Mouse (Mus musculus) splenic B cell, adult 2 months (primary cell): ENCODE data around the gene Csnk2a2.
A peak's percentile ranks its signal among the peaks of the same experiment; 100 is the strongest.

Experiments
- DNase-seq: peaks from one replicate; pipeline ENCODE4 v3.0.0-alpha.2; 2011; ENCODE audit warnings: low read depth, low spot score
- H3K27me3 ChIP-seq: 2 replicates; pipeline ENCODE4 v1.6.1; 2012; ENCODE audit warnings: mild to moderate bottlenecking, low read length, moderate library complexity, mixed read lengths; ENCODE audit not compliant: control insufficient read depth, poor library complexity, insufficient read depth, severe bottlenecking
- H3K36me3 ChIP-seq: 2 replicates; pipeline ENCODE4 v1.6.1; 2012; ENCODE audit warnings: mild to moderate bottlenecking, low read length, moderate library complexity, mixed read lengths; ENCODE audit not compliant: control insufficient read depth, poor library complexity, insufficient read depth, severe bottlenecking

The Csnk2a2 gene

DNA sequence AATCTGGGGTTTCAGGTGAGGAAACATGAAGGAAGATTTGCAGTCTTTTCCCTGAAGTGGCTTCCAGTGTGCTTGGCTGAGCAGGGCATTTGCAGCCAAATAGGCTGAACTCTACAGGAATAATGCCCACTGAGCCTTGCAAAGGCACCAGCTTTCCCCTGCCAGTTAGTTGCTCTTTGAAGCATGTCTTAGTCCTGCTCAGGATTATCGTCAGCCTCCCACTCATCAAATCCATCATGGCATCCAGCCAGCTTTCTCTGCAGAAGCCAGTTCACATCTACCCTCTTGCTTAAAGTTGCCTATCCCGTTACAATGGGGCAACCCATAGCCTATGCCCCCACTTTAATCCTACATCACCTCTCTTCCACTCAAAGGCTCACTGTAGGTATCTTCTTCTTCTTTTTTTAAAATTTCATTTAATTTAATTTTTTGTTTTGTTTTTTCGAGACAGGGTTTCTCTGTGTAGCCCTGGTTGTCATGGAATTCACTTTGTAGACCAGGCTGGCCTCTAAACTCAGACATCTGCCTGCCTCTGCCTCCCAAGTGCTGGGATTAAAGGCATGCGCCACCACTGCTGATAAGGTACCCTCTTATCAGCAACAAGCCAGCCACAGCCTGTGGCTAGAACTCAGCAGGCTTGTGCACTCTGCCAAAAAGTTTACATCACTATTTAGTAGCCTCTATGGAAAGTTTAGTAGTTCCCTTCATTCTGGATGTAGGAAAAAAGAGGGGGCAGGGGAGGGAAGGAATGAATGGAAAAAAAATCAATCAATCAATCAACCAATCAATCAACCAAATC is 9.6 kb upstream of the Csnk2a2 start:
- DNase-seq, result no peak
- Histone ChIP-seq H3K27me3 (no peaks in the 10 kb centered on the region), H3K36me3 (no peaks in the 10 kb centered on the region)

DNA sequence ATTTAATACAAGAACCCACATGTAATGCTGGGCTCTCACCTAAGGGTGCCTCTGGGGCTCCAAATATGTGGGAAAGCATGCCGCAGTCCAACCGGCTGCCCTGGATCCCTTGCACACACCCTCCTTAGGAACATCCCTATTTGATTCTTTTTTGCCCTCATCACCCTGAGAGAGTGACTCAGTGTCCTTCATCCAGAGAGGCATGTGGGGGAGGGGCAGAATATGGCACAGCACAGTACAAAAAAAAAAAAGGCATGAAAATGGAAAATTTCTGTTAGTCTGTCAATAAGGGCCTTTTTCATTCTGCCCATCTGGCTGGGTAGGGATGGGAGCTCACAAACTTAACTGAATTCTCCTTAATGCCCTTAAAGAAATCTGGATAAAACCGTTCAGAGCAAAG is 8.0 kb upstream of the Csnk2a2 start:
- no peak for DNase-seq
- no peaks in the 10 kb centered on the region for H3K27me3 ChIP-seq
- no peaks in the 10 kb centered on the region for H3K36me3 ChIP-seq

DNA sequence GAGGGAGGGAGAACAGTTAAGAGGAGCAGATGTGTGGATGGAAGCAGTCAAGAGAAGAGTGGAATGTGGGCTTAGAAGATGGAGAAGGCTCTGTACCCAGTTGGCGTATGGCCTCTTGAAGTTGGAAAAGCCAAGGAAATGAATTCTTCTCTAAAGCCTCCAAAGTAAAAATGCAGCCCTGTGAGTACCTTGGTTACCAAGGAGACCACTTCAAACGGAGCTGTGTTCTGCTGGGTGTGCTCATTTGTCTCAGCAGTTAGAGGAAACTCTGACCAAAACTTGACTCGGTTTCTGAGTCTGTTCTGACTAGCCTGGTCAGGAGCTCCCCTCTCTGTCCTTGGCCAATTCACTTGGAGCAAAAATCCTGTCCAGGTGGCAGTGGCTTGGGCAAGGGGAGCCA is 6.6 kb upstream of the Csnk2a2 start:
- 0 out of 2 replicates have a peak, but pooled peaks cover 1% of the 10 kb centered on the region for H3K27me3 ChIP-seq
- no peaks in the 10 kb centered on the region for H3K36me3 ChIP-seq
- DNase-seq, result no peak

DNA sequence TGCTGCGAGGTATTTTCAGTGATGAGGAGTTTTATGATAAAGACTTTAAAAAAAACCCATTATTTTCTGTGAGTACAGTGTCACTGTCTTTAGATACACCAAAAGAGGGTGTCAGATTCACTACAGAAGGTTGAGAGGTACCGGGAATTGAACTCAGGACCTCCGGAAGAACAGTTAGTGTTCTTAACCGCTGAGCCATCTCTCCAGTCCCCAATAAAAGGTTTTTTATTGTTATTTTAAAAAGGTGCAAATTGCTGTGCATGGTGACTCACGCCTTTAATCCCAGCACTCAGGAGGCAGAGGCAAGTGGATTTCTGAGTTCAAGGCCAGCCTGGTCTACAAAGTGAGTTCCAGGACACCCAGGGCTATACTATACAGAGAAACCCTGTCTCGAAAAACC is 5.6 kb upstream of the Csnk2a2 start:
- 0 out of 2 replicates have a peak, but pooled peaks cover 2% of the 10 kb centered on the region for H3K27me3 ChIP-seq
- H3K36me3 ChIP-seq, result no peaks in the 10 kb centered on the region
- DNase-seq, result no peak

DNA sequence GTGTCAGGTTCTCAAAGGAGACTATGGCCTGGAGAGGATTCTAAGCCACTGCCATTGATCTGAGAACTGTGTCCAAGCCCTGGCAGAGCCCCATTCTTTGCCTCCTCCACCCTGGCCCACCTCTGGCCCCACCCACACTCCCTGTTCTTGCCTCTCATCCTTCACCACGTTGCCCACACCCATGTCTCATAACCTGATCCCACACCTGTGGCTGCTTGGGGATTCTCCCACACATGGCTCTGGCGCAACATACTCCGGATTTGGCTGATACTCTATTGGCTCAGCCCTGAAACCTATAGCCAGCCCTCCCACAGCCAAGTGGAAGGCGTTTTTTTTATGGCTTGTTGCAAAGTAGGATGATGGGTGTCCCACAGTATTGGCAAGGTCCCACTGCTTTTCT is 2.2 kb upstream of the Csnk2a2 start:
- no peaks in the 10 kb centered on the region for H3K36me3 ChIP-seq
- 0 out of 2 replicates have a peak, but pooled peaks cover 2% of the 10 kb centered on the region for H3K27me3 ChIP-seq
- DNase-seq, result no peak

DNA sequence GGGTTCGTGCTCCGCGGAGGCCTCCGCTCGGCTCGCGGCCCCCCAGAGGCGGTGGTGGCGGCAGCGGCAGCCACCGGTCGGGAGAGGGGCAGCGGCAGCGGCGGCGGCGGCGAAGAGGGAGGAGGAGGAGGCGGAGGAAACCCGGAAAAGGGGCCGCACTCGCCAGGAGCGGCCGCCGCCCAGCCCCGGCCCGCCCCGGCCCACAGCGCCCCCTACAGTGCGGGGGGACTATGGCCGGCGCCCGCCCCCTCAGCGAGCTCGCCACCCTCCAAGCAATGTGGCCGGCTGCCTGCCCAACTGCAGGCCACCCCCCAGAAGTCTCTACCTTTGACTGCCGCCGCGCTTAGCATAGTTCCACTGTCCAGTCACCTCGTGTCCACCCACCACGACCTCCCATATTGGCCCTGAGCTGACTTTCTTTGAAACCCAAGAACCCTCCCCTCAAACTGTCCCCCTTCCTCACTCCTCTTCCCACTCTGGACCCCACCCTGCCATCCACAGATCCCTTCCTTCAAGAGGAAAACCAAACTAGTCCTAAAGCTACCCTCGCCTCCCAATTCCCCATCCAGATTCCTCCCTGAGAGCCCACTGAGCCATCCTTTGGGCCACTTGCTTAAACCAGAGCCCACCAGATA is 1.0 kb downstream of the Csnk2a2 start:
- DNase-seq, result peak; percentile 88
- Histone ChIP-seq H3K27me3 (0 out of 2 replicates have a peak, but pooled peaks cover 2% of the 10 kb centered on the region), H3K36me3 (no peaks in the 10 kb centered on the region; the same call in 1 of the 2 replicates)

DNA sequence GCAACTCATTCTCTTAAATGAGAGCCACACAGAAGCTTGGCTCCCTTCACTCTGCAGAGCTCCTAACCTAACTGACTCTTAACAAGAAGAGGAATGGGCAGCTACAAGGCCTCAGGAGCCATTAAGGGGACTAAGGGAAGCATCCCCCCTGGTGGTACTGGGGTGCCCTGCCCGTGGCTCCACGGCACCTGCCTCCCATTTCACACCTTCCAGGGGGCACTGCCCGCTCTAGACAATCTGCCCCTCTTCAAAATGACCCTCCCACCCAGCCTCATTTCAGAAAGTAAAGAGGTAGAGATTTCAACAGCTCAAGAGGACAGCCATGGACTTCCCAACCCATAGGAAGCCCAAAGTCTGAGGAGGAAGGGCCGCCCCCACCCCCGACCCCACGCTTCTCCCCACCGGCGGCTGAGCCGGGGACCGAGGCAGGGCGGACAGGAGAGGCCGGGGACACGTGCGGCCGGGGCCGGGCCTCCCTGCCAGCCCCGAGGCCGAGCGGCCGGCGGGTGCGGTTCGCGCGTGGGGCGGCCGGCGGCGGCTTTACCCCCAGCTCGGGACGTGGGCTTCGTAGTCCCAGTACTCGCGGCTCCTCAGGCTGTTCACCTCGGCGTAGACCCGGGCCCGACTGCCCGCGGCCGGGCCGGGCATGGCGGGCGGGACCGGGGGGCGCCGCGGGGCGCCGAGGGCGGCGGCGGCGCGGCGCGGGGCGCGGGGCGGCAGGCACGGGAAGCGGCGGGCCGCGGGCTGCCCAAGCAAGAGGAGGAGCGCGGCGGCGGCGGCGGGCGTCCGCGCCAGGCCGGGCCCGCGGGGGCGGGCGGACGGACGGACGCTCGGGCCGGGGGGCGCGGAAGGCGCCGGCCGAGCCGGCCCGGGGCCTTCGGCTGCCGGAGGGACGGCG is 1.8 kb downstream of the Csnk2a2 start:
- Histone ChIP-seq H3K36me3 (no peaks in the 10 kb centered on the region; the same call in 1 of the 2 replicates), H3K27me3 (0 out of 2 replicates have a peak, but pooled peaks cover 2% of the 10 kb centered on the region)
- peak; percentile 23 for DNase-seq

DNA sequence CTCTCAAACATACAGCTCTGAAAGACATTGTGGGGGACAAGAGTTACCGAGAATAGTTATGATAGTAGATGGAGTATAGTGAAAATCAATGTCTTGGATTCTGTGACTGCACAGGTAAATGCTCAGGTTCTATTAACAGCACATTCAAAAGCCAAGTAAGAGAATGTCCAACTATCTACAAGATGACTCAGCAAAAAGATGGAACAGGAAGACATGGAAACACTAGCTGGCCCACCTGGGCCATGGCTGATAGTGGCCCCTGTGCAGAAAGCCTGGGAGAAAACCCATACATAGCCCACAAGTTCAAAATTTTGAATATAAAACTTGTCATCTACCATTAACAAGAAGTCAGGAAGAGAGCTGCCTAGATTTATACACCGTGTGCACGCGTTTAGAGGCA is 19.8 kb downstream of the Csnk2a2 start:
- H3K36me3 ChIP-seq, result peaks cover 7% of the 10 kb centered on the region
- no peaks in the 10 kb centered on the region for H3K27me3 ChIP-seq
- DNase-seq, result no peak

DNA sequence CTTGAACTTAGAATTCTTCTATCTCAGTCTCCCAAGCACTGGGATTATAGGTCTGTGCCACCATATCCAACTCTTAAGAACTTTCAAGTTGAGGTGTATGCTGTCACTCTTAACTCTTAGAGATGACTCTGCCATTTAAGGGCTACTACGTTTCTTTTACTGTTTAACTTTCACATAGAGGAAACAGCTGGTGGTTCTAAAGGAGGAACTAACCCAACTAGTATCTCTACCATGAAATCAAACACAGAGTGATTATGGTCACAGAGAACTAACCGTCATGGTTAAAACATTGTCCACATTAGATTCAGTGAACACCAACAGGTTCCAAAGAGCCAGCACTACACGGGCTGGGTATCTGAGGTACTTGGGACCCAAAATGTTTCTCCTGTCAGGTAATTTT is 20.8 kb downstream of the Csnk2a2 start:
- Histone ChIP-seq H3K27me3 (no peaks in the 10 kb centered on the region), H3K36me3 (peaks cover 7% of the 10 kb centered on the region)
- DNase-seq, result peak; percentile 14

DNA sequence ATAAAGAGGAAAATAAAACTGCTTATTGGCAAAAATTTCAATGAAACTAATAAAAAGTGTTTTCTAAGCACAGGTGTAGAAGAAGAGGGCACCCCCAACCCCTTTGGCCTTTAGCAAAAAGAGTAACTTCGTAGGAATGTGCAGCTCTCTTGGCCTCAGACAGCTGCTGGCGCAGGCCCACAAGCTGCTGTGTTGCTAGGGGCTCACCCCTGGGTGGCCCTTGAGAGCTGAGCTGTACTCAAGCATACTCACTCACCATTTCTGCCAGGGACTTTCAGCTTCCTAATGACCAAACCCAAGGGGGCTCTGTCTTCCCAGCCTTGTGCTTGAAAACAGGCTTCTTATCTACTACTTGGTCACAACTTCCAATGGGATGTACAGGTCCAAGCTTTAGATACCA is 23.3 kb downstream of the Csnk2a2 start:
- Histone ChIP-seq H3K27me3 (no peaks in the 10 kb centered on the region), H3K36me3 (peaks cover 11% of the 10 kb centered on the region)
- no peak for DNase-seq

DNA sequence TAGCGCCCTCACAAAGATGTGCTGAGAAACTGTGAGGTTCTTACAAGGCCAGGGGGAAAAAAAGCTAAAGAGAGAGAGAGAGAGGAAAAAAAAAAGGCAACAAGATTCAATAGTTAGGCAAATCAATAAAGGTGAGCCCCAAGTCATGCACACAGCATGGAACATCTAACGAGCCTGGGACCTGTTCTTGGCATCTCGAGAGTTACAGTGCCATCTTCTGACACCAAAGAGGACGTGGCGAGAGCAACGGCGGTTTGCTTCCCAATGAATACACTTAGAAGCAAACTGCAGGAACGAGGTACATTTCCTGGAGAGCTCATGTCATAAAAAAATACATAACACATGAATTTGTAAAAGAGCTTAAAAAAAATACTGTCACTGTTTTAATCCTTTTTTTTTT is 37.3 kb downstream of the Csnk2a2 start:
- DNase-seq, result no peak
- H3K36me3 ChIP-seq, result peaks cover 12% of the 10 kb centered on the region
- H3K27me3 ChIP-seq, result no peaks in the 10 kb centered on the region

DNA sequence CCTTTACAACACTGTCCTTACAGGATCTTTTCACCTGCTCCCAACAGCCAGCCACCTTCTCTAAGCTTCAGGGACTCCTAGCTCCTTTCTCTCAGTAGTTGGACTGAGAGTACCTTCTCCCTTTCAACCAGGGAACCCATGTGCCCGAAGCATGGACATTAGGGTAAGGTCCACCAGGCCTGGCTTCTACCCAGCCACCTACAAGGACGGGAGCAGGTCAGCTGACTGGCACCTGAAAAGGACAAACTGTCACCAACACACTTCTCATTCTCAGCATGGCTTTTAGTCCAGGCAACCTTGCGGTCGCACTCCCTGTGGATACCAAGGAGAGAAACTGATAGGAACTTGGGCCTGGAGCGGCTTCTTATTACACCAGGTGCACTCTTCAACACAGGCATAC is 39.6 kb downstream of the Csnk2a2 start:
- Histone ChIP-seq H3K27me3 (no peaks in the 10 kb centered on the region; the same call in 1 of the 2 replicates), H3K36me3 (peaks cover 6% of the 10 kb centered on the region)
- DNase-seq, result no peak

DNA sequence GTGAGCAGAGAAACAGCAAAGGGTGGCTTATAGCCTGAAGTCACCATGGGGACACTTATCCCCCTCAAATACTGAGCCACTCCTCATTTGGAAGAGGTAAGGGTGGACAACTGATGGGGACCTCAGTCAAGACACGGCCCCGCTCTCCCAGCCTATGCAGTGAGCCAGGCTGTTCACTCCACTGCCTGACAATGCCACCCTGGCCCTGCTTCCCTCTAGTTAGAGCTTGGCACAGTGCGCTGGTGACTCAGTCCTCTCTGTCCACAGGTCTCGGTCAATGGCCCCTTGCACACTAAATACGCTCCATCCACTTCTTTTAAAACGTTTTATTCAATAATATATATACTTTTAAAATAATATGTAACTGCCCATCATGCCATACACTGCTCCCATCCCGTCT is 42.2 kb downstream of the Csnk2a2 start:
- no peaks in the 10 kb centered on the region; the same call in 1 of the 2 replicates for H3K27me3 ChIP-seq
- no peak for DNase-seq
- H3K36me3 ChIP-seq, result peaks cover 3% of the 10 kb centered on the region

DNA sequence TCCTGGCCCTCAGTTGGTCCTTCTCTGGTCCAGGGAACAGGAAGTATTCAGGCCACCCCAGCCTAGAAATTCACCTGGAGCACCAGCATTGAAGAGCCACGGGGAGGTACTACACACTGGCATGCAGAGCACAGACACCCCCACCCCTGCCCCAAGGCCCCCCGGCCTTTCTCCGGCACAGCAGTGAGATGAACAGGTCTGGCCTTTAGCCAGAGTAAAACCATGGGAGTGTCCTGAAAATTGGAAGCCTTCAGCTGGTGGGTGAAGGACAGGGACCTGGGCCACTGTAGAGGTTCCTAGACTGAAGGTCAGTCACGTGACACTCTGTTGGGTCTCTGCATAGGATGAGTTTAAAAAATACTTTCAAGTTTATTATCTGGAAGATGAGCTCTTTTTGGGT is 44.8 kb downstream of the Csnk2a2 start:
- DNase-seq, result no peak
- peaks cover 3% of the 10 kb centered on the region for H3K36me3 ChIP-seq
- no peaks in the 10 kb centered on the region; the same call in 1 of the 2 replicates for H3K27me3 ChIP-seq
